Mouse (Mus musculus): ENCODE results near the gene Dcaf15. TPM values are rescaled to one million over a fixed set of nuclear protein-coding genes. Genes with fewer than 3 reads are reported as not detected.

Dcaf15 gene
- polyA plus RNA-seq, 1 experiment from 2014 or later, result 8.8 TPM

- Histone ChIP-seq H3K27ac (ENCODE audit: low read depth, low read length) (no peak overlapping the region), H3K9ac (ENCODE audit: low read depth, low read length) (no peak overlapping the region), H3K27me3 (ENCODE audit: control insufficient read depth, insufficient read depth, low read length) (no peaks in the 10 kb centered on the region), H3K4me2 (no peak overlapping the region), H3K4me3 (ENCODE audit: low read depth, low read length) (no peak overlapping the region), H3K4me1 (ENCODE audit: control insufficient read depth, insufficient read depth, low read length) (peaks cover 22% of the 10 kb centered on the region), H3K9me3 (replicated peaks; ENCODE audit: control insufficient read depth, low read length) (no peaks in the 10 kb centered on the region), H3K36me3 (ENCODE audit: control insufficient read depth, insufficient read depth, low read length) (no peaks in the 10 kb centered on the region)
- no peak for ATAC-seq (replicated peaks; ENCODE audit: insufficient number of reproducible peaks, low FRiP score, low TSS enrichment)
- WGBS (ENCODE audit: insufficient replicate concordance), result 75% methylated on average over 10 of the region's 10 CpGs
These were observed 31.2 kb downstream of the Dcaf15 start for GRCm38 (mm10) chr8:84073230-84073976.

GRCm38 (mm10) chr8:84072321-84072720 is 32.2 kb downstream of the Dcaf15 start:
- no peak overlapping the region for H3K4me3 ChIP-seq (ENCODE audit: low read depth, low read length)
- H3K9ac ChIP-seq (ENCODE audit: low read depth, low read length), result no peak overlapping the region
- ATAC-seq (replicated peaks; ENCODE audit: insufficient number of reproducible peaks, low FRiP score, low TSS enrichment), result no peak
- no peaks in the 10 kb centered on the region for H3K27me3 ChIP-seq (ENCODE audit: control insufficient read depth, insufficient read depth, low read length)
- H3K4me1 ChIP-seq (ENCODE audit: control insufficient read depth, insufficient read depth, low read length), result peaks cover 31% of the 10 kb centered on the region
- H3K27ac ChIP-seq (ENCODE audit: low read depth, low read length), result no peak overlapping the region
- no peak overlapping the region for H3K4me2 ChIP-seq
- H3K36me3 ChIP-seq (ENCODE audit: control insufficient read depth, insufficient read depth, low read length), result no peaks in the 10 kb centered on the region
- WGBS (ENCODE audit: insufficient replicate concordance), result 85% methylated on average over 10 of the region's 10 CpGs
- H3K9me3 ChIP-seq (replicated peaks; ENCODE audit: control insufficient read depth, low read length), result no peaks in the 10 kb centered on the region

GRCm38 (mm10) chr8:84071921-84072320 is 32.6 kb downstream of the Dcaf15 start:
- Histone ChIP-seq H3K36me3 (ENCODE audit: control insufficient read depth, insufficient read depth, low read length) (no peaks in the 10 kb centered on the region), H3K9me3 (replicated peaks; ENCODE audit: control insufficient read depth, low read length) (no peaks in the 10 kb centered on the region), H3K4me3 (ENCODE audit: low read depth, low read length) (no peak overlapping the region), H3K9ac (ENCODE audit: low read depth, low read length) (no peak overlapping the region), H3K4me1 (ENCODE audit: control insufficient read depth, insufficient read depth, low read length) (peaks cover 31% of the 10 kb centered on the region), H3K4me2 (no peak overlapping the region), H3K27ac (ENCODE audit: low read depth, low read length) (no peak overlapping the region), H3K27me3 (ENCODE audit: control insufficient read depth, insufficient read depth, low read length) (no peaks in the 10 kb centered on the region)
- ATAC-seq (replicated peaks; ENCODE audit: insufficient number of reproducible peaks, low FRiP score, low TSS enrichment), result no peak
- WGBS (ENCODE audit: insufficient replicate concordance), result 63% methylated on average over 3 of the region's 3 CpGs

GRCm38 (mm10) chr8:84070667-84071066 is 33.9 kb downstream of the Dcaf15 start:
- Histone ChIP-seq H3K4me3 (ENCODE audit: low read depth, low read length) (no peak overlapping the region), H3K27me3 (ENCODE audit: control insufficient read depth, insufficient read depth, low read length) (no peaks in the 10 kb centered on the region), H3K9me3 (replicated peaks; ENCODE audit: control insufficient read depth, low read length) (no peaks in the 10 kb centered on the region), H3K36me3 (ENCODE audit: control insufficient read depth, insufficient read depth, low read length) (no peaks in the 10 kb centered on the region), H3K9ac (ENCODE audit: low read depth, low read length) (no peak overlapping the region), H3K4me2 (no peak overlapping the region), H3K4me1 (ENCODE audit: control insufficient read depth, insufficient read depth, low read length) (peaks cover 31% of the 10 kb centered on the region), H3K27ac (ENCODE audit: low read depth, low read length) (no peak overlapping the region)
- 89% methylated on average over 2 of the region's 2 CpGs for WGBS (ENCODE audit: insufficient replicate concordance)
- no peak for ATAC-seq (replicated peaks; ENCODE audit: insufficient number of reproducible peaks, low FRiP score, low TSS enrichment)

- Histone ChIP-seq H3K27ac (ENCODE audit: low read depth, low read length) (no peak overlapping the region), H3K27me3 (ENCODE audit: control insufficient read depth, insufficient read depth, low read length) (no peaks in the 10 kb centered on the region), H3K36me3 (ENCODE audit: control insufficient read depth, insufficient read depth, low read length) (no peaks in the 10 kb centered on the region), H3K4me2 (no peak overlapping the region), H3K4me1 (ENCODE audit: control insufficient read depth, insufficient read depth, low read length) (peaks cover 31% of the 10 kb centered on the region), H3K9ac (ENCODE audit: low read depth, low read length) (no peak overlapping the region), H3K9me3 (replicated peaks; ENCODE audit: control insufficient read depth, low read length) (no peaks in the 10 kb centered on the region), H3K4me3 (ENCODE audit: low read depth, low read length) (no peak overlapping the region)
- no peak for ATAC-seq (replicated peaks; ENCODE audit: insufficient number of reproducible peaks, low FRiP score, low TSS enrichment)
- WGBS (ENCODE audit: insufficient replicate concordance), result 74% methylated on average over 5 of the region's 5 CpGs
These were observed 34.3 kb downstream of the Dcaf15 start for GRCm38 (mm10) chr8:84070241-84070640.

- H3K27me3 ChIP-seq (ENCODE audit: control insufficient read depth, insufficient read depth, low read length), result no peaks in the 10 kb centered on the region
- no peak overlapping the region for H3K4me3 ChIP-seq (ENCODE audit: low read depth, low read length)
- no peak overlapping the region for H3K4me2 ChIP-seq
- H3K27ac ChIP-seq (ENCODE audit: low read depth, low read length), result no peak overlapping the region
- no peak overlapping the region for H3K9ac ChIP-seq (ENCODE audit: low read depth, low read length)
- no peak for ATAC-seq (replicated peaks; ENCODE audit: insufficient number of reproducible peaks, low FRiP score, low TSS enrichment)
- no peaks in the 10 kb centered on the region for H3K36me3 ChIP-seq (ENCODE audit: control insufficient read depth, insufficient read depth, low read length)
- H3K9me3 ChIP-seq (replicated peaks; ENCODE audit: control insufficient read depth, low read length), result no peaks in the 10 kb centered on the region
- WGBS (ENCODE audit: insufficient replicate concordance), result 76% methylated on average over 2 of the region's 2 CpGs
- H3K4me1 ChIP-seq (ENCODE audit: control insufficient read depth, insufficient read depth, low read length), result peaks cover 31% of the 10 kb centered on the region
These were observed 34.8 kb downstream of the Dcaf15 start for GRCm38 (mm10) chr8:84069750-84070149.

GRCm38 (mm10) chr8:84069169-84069568 is 35.4 kb downstream of the Dcaf15 start:
- H3K27me3 ChIP-seq (ENCODE audit: control insufficient read depth, insufficient read depth, low read length), result no peaks in the 10 kb centered on the region
- H3K4me3 ChIP-seq (ENCODE audit: low read depth, low read length), result no peak overlapping the region
- no peak overlapping the region for H3K27ac ChIP-seq (ENCODE audit: low read depth, low read length)
- ATAC-seq (replicated peaks; ENCODE audit: insufficient number of reproducible peaks, low FRiP score, low TSS enrichment), result no peak
- H3K9me3 ChIP-seq (replicated peaks; ENCODE audit: control insufficient read depth, low read length), result no peaks in the 10 kb centered on the region
- WGBS (ENCODE audit: insufficient replicate concordance), result 33% methylated on average over 1 of the region's 1 CpGs
- no peak overlapping the region for H3K4me2 ChIP-seq
- no peak overlapping the region for H3K9ac ChIP-seq (ENCODE audit: low read depth, low read length)
- no peaks in the 10 kb centered on the region for H3K36me3 ChIP-seq (ENCODE audit: control insufficient read depth, insufficient read depth, low read length)
- H3K4me1 ChIP-seq (ENCODE audit: control insufficient read depth, insufficient read depth, low read length), result peaks cover 31% of the 10 kb centered on the region

GRCm38 (mm10) chr8:84068316-84069035 is 36.1 kb downstream of the Dcaf15 start:
- H3K9ac ChIP-seq (ENCODE audit: low read depth, low read length), result no peak overlapping the region
- no peaks in the 10 kb centered on the region for H3K27me3 ChIP-seq (ENCODE audit: control insufficient read depth, insufficient read depth, low read length)
- no peak for ATAC-seq (replicated peaks; ENCODE audit: insufficient number of reproducible peaks, low FRiP score, low TSS enrichment)
- H3K27ac ChIP-seq (ENCODE audit: low read depth, low read length), result no peak overlapping the region
- H3K4me3 ChIP-seq (ENCODE audit: low read depth, low read length), result no peak overlapping the region
- H3K4me1 ChIP-seq (ENCODE audit: control insufficient read depth, insufficient read depth, low read length), result peaks cover 31% of the 10 kb centered on the region
- H3K4me2 ChIP-seq, result no peak overlapping the region; the same call in 1 of the 2 replicates
- no peaks in the 10 kb centered on the region for H3K9me3 ChIP-seq (replicated peaks; ENCODE audit: control insufficient read depth, low read length)
- H3K36me3 ChIP-seq (ENCODE audit: control insufficient read depth, insufficient read depth, low read length), result no peaks in the 10 kb centered on the region
- 51% methylated on average over 12 of the region's 12 CpGs for WGBS (ENCODE audit: insufficient replicate concordance)

Measured in heart, embryonic 11.5 days (tissue).